Mouse (Mus musculus) kidney, adult 2 months (tissue): ENCODE measurements around the gene Fbxo40.

Experiments used
- CTCF ChIP-seq: fragments of 200-500 bp; conservative IDR thresholded peaks from 2 replicates; pipeline ENCODE4 v1.5.1; 2011; ENCODE audit warnings: low read depth, mild to moderate bottlenecking, control low read depth, low read length, moderate library complexity, mixed read lengths; ENCODE audit not compliant: insufficient read depth, insufficient read length
- POLR2A ChIP-seq: fragments of 200-500 bp; IDR thresholded peaks from one replicate; pipeline ENCODE4 v1.6.1; 2011; ENCODE audit warnings: low read depth, low read length, control low read depth

DNA sequence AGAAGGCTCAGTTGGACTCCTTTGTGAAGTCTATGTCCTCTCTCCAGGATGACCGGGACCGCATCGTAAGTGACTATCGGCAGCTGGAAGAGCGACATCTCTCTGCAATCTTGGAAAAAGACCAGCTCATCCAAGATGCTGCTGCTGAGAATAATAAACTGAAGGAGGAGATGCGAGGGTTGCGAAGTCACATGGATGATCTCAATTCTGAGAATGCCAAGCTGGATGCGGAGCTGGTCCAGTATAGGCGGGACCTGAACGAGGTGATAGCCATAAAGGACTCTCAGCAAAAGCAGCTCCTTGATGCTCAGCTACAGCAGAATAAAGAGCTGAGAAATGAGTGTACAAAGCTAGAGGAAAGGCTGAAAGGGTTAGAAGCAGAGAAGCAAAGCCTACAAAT lies 71.8 kb downstream of the Fbxo40 start:
- TF ChIP-seq CTCF (no peak), POLR2A (no peak)
